Mouse (Mus musculus) urinary bladder, postnatal 25 days (tissue): ENCODE results near the gene Mtrf1.
A peak's percentile ranks its signal among the peaks of the same experiment; 100 is the strongest.
"Not testable (repeated sequence)": the region's sequence is repeated elsewhere in the genome, so short reads cannot be mapped to it uniquely, and the experiment has no call there.

Experiments used
- DNase-seq: peaks from one replicate; pipeline ENCODE4 v3.0.0; 2022; ENCODE audit warnings: low spot score

The Mtrf1 gene

DNA sequence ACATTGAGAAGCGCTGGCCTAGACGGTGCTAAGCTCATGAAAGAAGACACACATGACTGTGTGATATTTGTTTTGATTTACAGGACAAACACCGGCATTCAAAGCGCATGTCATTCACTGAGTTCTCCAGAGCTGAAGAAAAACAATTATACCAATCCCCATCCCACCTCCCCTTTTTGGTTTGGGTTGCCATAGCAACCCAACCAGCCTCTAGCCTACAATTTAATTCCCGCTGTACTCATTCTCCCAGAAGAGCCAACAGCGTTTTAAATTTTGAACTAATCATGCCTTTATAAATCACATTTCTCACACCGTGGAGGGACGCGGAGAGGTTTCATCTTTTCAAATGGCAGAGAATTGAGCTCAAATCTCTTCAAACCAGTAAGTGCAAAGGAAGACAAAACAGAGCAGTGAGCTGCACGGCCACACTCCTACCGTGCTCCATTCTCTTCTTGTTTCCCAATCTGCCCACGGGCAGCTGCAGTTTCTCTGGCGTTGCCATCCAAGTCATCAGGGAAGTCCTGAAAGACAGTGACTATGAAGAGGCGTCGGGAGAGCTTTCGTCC, 47.6 kb downstream of the Mtrf1 start:
- DNase-seq: no peak

DNA sequence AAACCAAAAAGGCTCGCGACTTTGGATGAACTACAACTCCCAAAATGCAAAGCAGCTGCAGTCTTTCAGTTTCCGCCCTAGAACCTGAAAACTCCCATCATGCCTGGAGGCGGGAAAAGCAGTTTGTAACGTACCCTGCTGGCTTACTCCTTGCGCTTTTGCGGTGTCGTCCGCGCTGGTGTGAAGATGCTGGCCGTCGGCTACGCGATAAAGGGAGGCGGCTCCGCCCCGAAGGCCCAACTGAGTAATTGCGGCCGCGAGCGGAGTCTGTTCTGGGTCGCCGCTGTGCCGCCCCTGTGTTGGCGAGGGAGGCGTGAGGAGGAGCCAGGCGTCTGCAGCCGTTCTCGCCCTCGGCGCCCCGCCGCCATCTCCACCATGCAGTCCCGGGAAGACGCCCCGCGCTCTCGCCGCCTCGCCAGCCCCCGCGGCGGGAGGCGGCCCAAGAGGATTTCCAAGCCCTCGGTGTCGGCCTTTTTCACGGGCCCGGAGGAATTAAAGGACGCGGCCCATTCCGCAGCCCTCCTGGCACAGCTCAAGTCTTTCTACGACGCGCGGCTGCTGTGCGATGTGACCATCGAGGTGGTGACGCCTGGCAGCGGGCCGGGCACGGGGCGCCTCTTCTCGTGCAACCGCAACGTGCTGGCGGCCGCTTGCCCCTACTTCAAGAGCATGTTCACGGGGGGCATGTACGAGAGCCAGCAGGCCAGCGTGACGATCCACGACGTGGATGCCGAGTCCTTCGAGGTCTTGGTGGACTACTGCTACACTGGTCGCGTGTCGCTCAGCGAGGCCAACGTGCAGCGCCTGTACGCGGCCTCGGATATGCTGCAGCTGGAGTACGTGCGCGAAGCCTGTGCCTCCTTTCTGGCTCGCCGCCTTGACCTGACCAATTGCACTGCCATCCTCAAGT, 54.4 kb downstream of the Mtrf1 start, which contains the start of gene Kbtbd6:
Gene Kbtbd6 (plus strand): TSS at position 155 of the 910 bp plus-strand sequence.
- peak; percentile 60 for DNase-seq

DNA sequence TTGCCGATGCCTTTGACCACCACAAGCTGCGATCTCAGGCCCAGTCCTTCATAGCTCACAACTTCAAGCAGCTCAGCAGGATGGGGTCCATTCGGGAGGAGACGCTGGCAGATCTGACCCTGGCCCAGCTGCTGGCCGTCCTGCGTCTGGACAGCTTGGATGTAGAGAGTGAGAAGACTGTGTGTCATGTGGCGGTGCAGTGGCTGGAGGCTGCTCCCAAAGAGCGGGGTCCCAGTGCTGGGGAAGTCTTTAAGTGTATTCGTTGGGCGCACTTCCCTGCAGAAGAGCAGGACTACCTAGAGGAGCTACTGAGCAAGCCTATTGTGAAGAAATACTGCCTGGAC, 55.0 kb downstream of the Mtrf1 start:
- not testable (repeated sequence) for DNase-seq

DNA sequence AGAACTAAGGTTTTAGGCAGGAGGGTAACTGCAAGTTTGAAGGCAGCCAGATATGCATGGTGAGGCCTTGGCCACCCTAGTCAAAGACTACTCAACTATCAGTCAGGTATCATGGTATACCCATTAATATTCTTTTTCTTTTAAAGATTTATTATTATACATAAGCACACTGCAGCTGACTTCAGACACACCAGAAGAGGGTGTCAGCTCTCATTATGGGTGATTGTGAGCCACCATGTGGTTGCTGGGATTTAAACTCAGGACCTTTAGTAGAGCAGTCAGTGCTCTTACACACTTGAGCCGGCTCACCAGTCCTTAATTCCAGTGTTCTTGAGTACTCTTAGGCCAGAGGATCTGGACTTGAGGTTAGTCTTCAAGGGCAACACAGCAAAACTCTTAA, 62.8 kb downstream of the Mtrf1 start:
- no peak for DNase-seq

DNA sequence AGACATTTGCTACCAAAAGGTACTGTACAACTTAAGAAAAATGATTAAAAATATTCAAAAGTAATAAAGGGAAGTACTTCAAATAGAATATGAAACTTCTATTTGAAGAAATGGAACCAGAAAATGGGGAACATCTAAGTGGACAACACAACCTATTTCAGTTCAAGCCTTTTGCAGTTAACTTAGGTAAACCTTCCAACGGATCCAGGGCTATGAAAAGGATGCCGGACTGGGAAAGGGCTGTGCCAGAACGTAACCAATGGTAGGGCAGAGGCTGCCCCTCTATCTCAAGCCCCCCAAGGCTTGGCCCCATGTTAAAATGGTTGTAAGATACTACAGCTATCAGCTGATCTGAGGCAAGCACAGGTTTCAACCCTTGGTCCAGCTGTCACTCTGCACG, 63.4 kb downstream of the Mtrf1 start:
- no peak for DNase-seq

DNA sequence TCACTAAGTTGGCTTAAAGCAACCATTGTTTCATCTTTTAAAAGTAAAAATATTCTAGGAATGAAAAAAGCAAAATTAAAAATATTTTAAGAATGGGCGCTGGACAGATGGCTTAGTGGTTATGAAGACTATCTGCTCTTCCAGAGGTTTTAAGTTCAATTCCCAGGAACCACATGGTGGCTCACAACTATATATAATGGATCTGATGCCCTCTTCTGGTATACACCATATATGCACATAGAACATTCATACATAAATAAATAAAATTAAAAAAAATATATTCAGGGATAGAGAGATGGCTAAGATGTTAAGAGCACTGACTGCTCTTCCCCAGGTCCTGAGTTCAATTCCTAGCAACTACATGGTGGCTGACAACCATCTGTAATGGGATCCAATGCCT, 68.1 kb downstream of the Mtrf1 start:
- DNase-seq: no peak

DNA sequence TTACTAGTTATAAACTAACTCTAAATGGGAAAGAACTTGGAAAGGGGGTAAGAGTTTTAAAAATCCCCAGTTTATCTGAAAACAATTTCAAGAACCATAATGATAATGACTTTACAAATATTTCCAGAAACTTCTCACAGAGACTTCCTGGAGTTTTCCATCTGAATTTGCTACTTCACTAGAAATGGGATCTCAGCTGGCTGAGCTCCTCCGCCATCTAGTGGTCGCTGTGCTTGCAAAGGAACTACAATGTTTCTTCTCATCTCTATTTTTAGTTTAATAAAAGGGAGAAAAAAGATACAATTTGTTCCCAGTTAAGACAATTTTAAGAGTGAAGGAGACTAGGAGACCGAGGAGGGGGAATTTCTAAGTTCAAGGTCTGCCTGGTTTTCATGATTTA, 70.0 kb downstream of the Mtrf1 start:
- DNase-seq: peak; percentile 51
